Mouse (Mus musculus): ENCODE results near the gene Tekt2. TPM values are rescaled to one million over a fixed set of nuclear protein-coding genes. Genes with fewer than 3 reads are reported as not detected.

The Tekt2 gene
- polyA plus RNA-seq (2012): not detected in 2 replicates

GRCm38 (mm10) chr4:126325281-126325861 is at the start of gene Tekt2:
Gene Tekt2, minus strand, starts transcription at chr4:126325688.
- Histone ChIP-seq H3K36me3 (ENCODE audit: control insufficient read depth) (no peaks in the 10 kb centered on the region), H3K4me3 (replicated peaks) (peak within 1 kb of the TSS; percentile 52)

GRCm38 (mm10) chr4:126371497-126371896 is 46.0 kb upstream of the Tekt2 start:
- no peak for TF ChIP-seq TAL1 (IDR thresholded peaks at IDR 0.05; ENCODE audit: low read length)
- no peak for TF ChIP-seq GATA1 (IDR thresholded peaks at IDR 0.05; ENCODE audit: low read length)
- Histone ChIP-seq H3K4me3 (replicated peaks) (no peak overlapping the region), H3K9me3 (ENCODE audit: control insufficient read depth, low read length) (no peaks in the 10 kb centered on the region), H3K27me3 (ENCODE audit: control insufficient read depth) (no peaks in the 10 kb centered on the region), H3K4me1 (ENCODE audit: control insufficient read depth) (no peaks in the 10 kb centered on the region), H3K36me3 (ENCODE audit: control insufficient read depth) (peaks cover 13% of the 10 kb centered on the region)

More at GRCm38 (mm10) chr4:126325281-126325861, at the start of gene Tekt2:
- peaks cover 17% of the 10 kb centered on the region for H3K27me3 ChIP-seq (ENCODE audit: control insufficient read depth)
- peaks cover 5% of the 10 kb centered on the region; the same call in 1 of the 2 replicates for H3K9me3 ChIP-seq (ENCODE audit: control insufficient read depth, low read length)
- H3K4me1 ChIP-seq (ENCODE audit: control insufficient read depth): peaks cover 31% of the 10 kb centered on the region
- TF ChIP-seq GATA1 (IDR thresholded peaks at IDR 0.05; ENCODE audit: low read length): no peak
- no peak for TF ChIP-seq TAL1 (IDR thresholded peaks at IDR 0.05; ENCODE audit: low read length)

- H3K4me3 ChIP-seq (replicated peaks): no peak overlapping the region
- peaks cover 16% of the 10 kb centered on the region for H3K36me3 ChIP-seq (ENCODE audit: control insufficient read depth)
- H3K9me3 ChIP-seq (ENCODE audit: control insufficient read depth, low read length): no peaks in the 10 kb centered on the region
- no peaks in the 10 kb centered on the region for H3K4me1 ChIP-seq (ENCODE audit: control insufficient read depth)
- no peak for TF ChIP-seq TAL1 (IDR thresholded peaks at IDR 0.05; ENCODE audit: low read length)
- no peaks in the 10 kb centered on the region for H3K27me3 ChIP-seq (ENCODE audit: control insufficient read depth)
These were observed 34.6 kb upstream of the Tekt2 start for GRCm38 (mm10) chr4:126360069-126360468.

- Histone ChIP-seq H3K9me3 (ENCODE audit: control insufficient read depth, low read length) (no peaks in the 10 kb centered on the region), H3K4me3 (replicated peaks) (no peak overlapping the region)
- no peak for TF ChIP-seq TAL1 (IDR thresholded peaks at IDR 0.05; ENCODE audit: low read length)
- no peak for TF ChIP-seq GATA1 (IDR thresholded peaks at IDR 0.05; ENCODE audit: low read length)
These were observed 18.0 kb upstream of the Tekt2 start for GRCm38 (mm10) chr4:126343451-126343850.

GRCm38 (mm10) chr4:126339461-126339860 is 14.0 kb upstream of the Tekt2 start:
- H3K4me1 ChIP-seq (ENCODE audit: control insufficient read depth): no peaks in the 10 kb centered on the region
- no peaks in the 10 kb centered on the region for H3K36me3 ChIP-seq (ENCODE audit: control insufficient read depth)
- TF ChIP-seq TAL1 (IDR thresholded peaks at IDR 0.05; ENCODE audit: low read length): no peak
- TF ChIP-seq GATA1 (IDR thresholded peaks at IDR 0.05; ENCODE audit: low read length): no peak
- no peak overlapping the region for H3K4me3 ChIP-seq (replicated peaks)
- H3K27me3 ChIP-seq (ENCODE audit: control insufficient read depth): no peaks in the 10 kb centered on the region
- no peaks in the 10 kb centered on the region for H3K9me3 ChIP-seq (ENCODE audit: control insufficient read depth, low read length)

More at GRCm38 (mm10) chr4:126343451-126343850, 18.0 kb upstream of the Tekt2 start:
- Histone ChIP-seq H3K4me1 (ENCODE audit: control insufficient read depth) (no peaks in the 10 kb centered on the region), H3K36me3 (ENCODE audit: control insufficient read depth) (peaks cover 16% of the 10 kb centered on the region), H3K27me3 (ENCODE audit: control insufficient read depth) (no peaks in the 10 kb centered on the region)

- H3K36me3 ChIP-seq (ENCODE audit: control insufficient read depth): no peaks in the 10 kb centered on the region
- H3K4me1 ChIP-seq (ENCODE audit: control insufficient read depth): no peaks in the 10 kb centered on the region
- 0 out of 2 replicates have a peak, but pooled peaks cover 1% of the 10 kb centered on the region for H3K27me3 ChIP-seq (ENCODE audit: control insufficient read depth)
- H3K9me3 ChIP-seq (ENCODE audit: control insufficient read depth, low read length): no peaks in the 10 kb centered on the region
- no peak overlapping the region for H3K4me3 ChIP-seq (replicated peaks)
- TF ChIP-seq TAL1 (IDR thresholded peaks at IDR 0.05; ENCODE audit: low read length) (no peak), GATA1 (IDR thresholded peaks at IDR 0.05; ENCODE audit: low read length) (no peak)
These were observed 6.9 kb upstream of the Tekt2 start for GRCm38 (mm10) chr4:126332358-126332757.

GRCm38 (mm10) chr4:126331751-126332150 is 6.3 kb upstream of the Tekt2 start:
- Histone ChIP-seq H3K4me1 (ENCODE audit: control insufficient read depth) (no peaks in the 10 kb centered on the region), H3K4me3 (replicated peaks) (no peak overlapping the region), H3K9me3 (ENCODE audit: control insufficient read depth, low read length) (no peaks in the 10 kb centered on the region), H3K36me3 (ENCODE audit: control insufficient read depth) (no peaks in the 10 kb centered on the region), H3K27me3 (ENCODE audit: control insufficient read depth) (0 out of 2 replicates have a peak, but pooled peaks cover 2% of the 10 kb centered on the region)
- TF ChIP-seq TAL1 (IDR thresholded peaks at IDR 0.05; ENCODE audit: low read length): no peak
- no peak for TF ChIP-seq GATA1 (IDR thresholded peaks at IDR 0.05; ENCODE audit: low read length)

GRCm38 (mm10) chr4:126330295-126330694 is 4.8 kb upstream of the Tekt2 start:
- no peak for TF ChIP-seq TAL1 (IDR thresholded peaks at IDR 0.05; ENCODE audit: low read length)
- TF ChIP-seq GATA1 (IDR thresholded peaks at IDR 0.05; ENCODE audit: low read length): no peak
- H3K9me3 ChIP-seq (ENCODE audit: control insufficient read depth, low read length): no peaks in the 10 kb centered on the region
- peaks cover 2% of the 10 kb centered on the region; the same call in 1 of the 2 replicates for H3K27me3 ChIP-seq (ENCODE audit: control insufficient read depth)
- H3K4me3 ChIP-seq (replicated peaks): no peak overlapping the region
- peaks cover 7% of the 10 kb centered on the region for H3K4me1 ChIP-seq (ENCODE audit: control insufficient read depth)
- H3K36me3 ChIP-seq (ENCODE audit: control insufficient read depth): no peaks in the 10 kb centered on the region

GRCm38 (mm10) chr4:126326036-126326435 is 548 bp upstream of the Tekt2 start:
- Histone ChIP-seq H3K4me3 (replicated peaks) (no peak overlapping the region), H3K27me3 (ENCODE audit: control insufficient read depth) (peaks cover 17% of the 10 kb centered on the region), H3K9me3 (ENCODE audit: control insufficient read depth, low read length) (peaks cover 5% of the 10 kb centered on the region; the same call in 1 of the 2 replicates), H3K36me3 (ENCODE audit: control insufficient read depth) (no peaks in the 10 kb centered on the region), H3K4me1 (ENCODE audit: control insufficient read depth) (peaks cover 25% of the 10 kb centered on the region)
- TF ChIP-seq TAL1 (IDR thresholded peaks at IDR 0.05; ENCODE audit: low read length): no peak
- no peak for TF ChIP-seq GATA1 (IDR thresholded peaks at IDR 0.05; ENCODE audit: low read length)

All from erythroblast, embryonic 14.5 days (primary cell).